Mouse (Mus musculus) midbrain, embryonic 14.5 days (tissue): ENCODE results near the gene Hsdl1. TPM values are rescaled to one million over a fixed set of nuclear protein-coding genes. Genes with fewer than 3 reads are reported as not detected.

Experiments
- ATAC-seq: fragments of 200-750 bp; cut with Nextera tagmentation; 2 replicates; pipeline ENCODE4 v1.8.0; 2017; ENCODE audit warnings: moderate number of reproducible peaks, moderate library complexity; ENCODE audit not compliant: low FRiP score, low TSS enrichment
- DNase-seq: peaks from one replicate; pipeline ENCODE4 v3.0.0-alpha.2; 2015
- H3K27ac ChIP-seq: fragments of 300-500 bp; sonication (generic); replicated peaks from 2 replicates; pipeline ENCODE4 v1.5.1; 2014; ENCODE audit warnings: mild to moderate bottlenecking, low read depth, low read length, moderate library complexity
- H3K27me3 ChIP-seq: fragments of 300-500 bp; sonication (generic); 2 replicates; pipeline ENCODE4 v1.6.1; 2014; ENCODE audit warnings: low read length, control low read depth, mixed read lengths; ENCODE audit not compliant: control insufficient read depth, insufficient read depth
- H3K36me3 ChIP-seq: fragments of 300-500 bp; sonication (generic); 2 replicates; pipeline ENCODE4 v1.6.1; 2014; ENCODE audit warnings: low read length, control low read depth; ENCODE audit not compliant: control insufficient read depth, insufficient read depth
- H3K4me1 ChIP-seq: fragments of 300-500 bp; sonication (generic); 2 replicates; pipeline ENCODE4 v1.6.1; 2014; ENCODE audit warnings: mild to moderate bottlenecking, antibody characterized with exemption, low read length, control low read depth; ENCODE audit not compliant: control insufficient read depth, insufficient read depth
- H3K4me2 ChIP-seq: fragments of 300-500 bp; sonication (generic); 2 replicates; pipeline ENCODE4 v1.6.1; 2014; ENCODE audit warnings: mild to moderate bottlenecking, low read length, moderate library complexity
- H3K4me3 ChIP-seq: fragments of 300-500 bp; sonication (generic); replicated peaks from 2 replicates; pipeline ENCODE4 v1.5.1; 2014; ENCODE audit warnings: low read depth, low read length
- H3K9ac ChIP-seq: fragments of 300-500 bp; sonication (generic); replicated peaks from 2 replicates; pipeline ENCODE4 v1.6.1; 2014; ENCODE audit warnings: mild to moderate bottlenecking, low read length, moderate library complexity
- H3K9me3 ChIP-seq: fragments of 300-500 bp; sonication (generic); 2 replicates; pipeline ENCODE4 v1.6.1; 2016; ENCODE audit warnings: low read length, control low read depth, mixed read lengths; ENCODE audit not compliant: control insufficient read depth
- WGBS: fragments of 180-500 bp; shearing (Covaris S2); extraction: QIAGEN DNeasy Blood & Tissue Kit; methylation state at CpG from one replicate; pipeline ENCODE4 v1.1.7; 2014; 5-methylcytosine and 5-hydroxymethylcytosine counted together
- polyA plus RNA-seq: library from polyadenylated mRNA; unstranded; fragments of >200 nt; fragmentation: Nextera tagmentation; extraction: Ambion mirVana; gene quantifications from 2 replicates; pipeline ENCODE4 v1.2.1, GENCODE M21; 2014

Gene Hsdl1
- polyA plus RNA-seq, 1 experiment from 2014 or later, result 204 TPM

DNA sequence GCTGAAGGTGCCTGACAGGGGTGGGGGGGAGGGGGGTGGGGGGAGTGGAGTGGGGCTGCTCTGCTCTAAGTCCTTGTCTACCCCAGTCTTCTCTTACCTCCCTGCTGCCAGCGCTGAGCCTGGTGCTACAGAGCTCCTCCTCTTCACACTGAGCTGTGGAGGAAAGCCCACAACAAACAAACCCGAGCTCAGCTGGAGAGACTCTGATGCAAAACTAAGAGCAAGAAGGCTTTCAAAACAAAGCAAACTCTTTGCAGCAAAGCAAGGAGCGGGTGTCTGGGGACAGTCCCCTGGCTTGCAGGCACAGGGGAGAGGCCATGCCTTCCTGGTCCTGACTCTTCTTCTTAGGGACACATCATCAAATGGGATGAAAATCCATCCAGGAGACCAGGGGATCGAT is 5.1 kb downstream of the Hsdl1 start:
- Histone ChIP-seq H3K9me3 (no peaks in the 10 kb centered on the region), H3K36me3 (peaks cover 30% of the 10 kb centered on the region), H3K27me3 (no peaks in the 10 kb centered on the region), H3K4me3 (no peak overlapping the region), H3K4me2 (no peak overlapping the region), H3K4me1 (peaks cover 11% of the 10 kb centered on the region), H3K9ac (no peak overlapping the region), H3K27ac (no peak overlapping the region)
- ATAC-seq, result no peak
- DNase-seq, result no peak
- 40% methylated on average over 4 of the region's 4 CpGs for WGBS

DNA sequence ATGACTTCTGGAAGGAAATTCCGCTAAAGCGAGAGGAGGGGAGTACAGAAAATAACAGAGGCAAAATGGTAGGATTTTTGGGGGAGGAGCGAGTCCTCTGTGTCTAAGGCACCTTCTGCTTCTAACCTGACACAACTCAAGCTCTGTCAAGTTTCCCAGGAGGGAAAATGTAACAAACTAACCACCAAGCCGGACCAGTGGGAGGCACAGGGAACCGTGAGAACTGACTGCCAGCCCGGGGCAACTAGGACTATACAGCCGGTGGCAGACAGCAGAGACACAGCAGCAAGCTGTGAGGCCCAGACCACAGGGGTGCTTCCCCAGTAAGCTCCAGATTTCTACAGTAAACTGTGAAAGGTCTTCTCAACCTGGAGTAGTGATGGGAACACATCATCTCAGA is 6.0 kb downstream of the Hsdl1 start:
- ATAC-seq, result no peak

DNA sequence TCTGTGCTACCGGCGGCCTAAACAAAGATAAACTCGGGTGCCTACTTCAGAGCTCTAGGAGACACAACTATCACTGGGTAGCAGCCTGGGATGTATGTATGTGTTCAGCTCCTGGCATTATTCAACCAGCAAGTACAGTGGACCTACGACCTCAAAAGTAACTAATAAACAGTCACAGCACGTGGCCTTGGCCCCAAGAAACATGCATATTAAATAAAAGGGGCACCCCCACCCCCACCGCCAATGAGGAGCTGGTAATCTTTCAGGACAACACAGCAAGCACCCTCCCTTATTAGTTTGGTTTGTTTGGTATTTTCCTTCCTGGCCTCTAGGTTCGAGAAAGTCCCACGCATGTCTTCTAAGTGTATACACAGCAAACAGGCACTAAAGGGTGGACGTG is 6.7 kb downstream of the Hsdl1 start:
- Histone ChIP-seq H3K4me2 (no peak overlapping the region), H3K27me3 (no peaks in the 10 kb centered on the region), H3K36me3 (peaks cover 46% of the 10 kb centered on the region), H3K9ac (no peak overlapping the region), H3K4me3 (no peak overlapping the region), H3K9me3 (no peaks in the 10 kb centered on the region), H3K4me1 (peaks cover 1% of the 10 kb centered on the region; the same call in 1 of the 2 replicates), H3K27ac (no peak overlapping the region)
- WGBS, result 90% methylated on average over 9 of the region's 9 CpGs
- DNase-seq, result no peak
- ATAC-seq, result no peak

More for the DNA sequence above, 6.0 kb downstream of the Hsdl1 start:
- WGBS, result 68% methylated on average over 7 of the region's 7 CpGs
- H3K4me1 ChIP-seq, result peaks cover 8% of the 10 kb centered on the region
- H3K4me2 ChIP-seq, result no peak overlapping the region
- no peak overlapping the region for H3K27ac ChIP-seq
- H3K36me3 ChIP-seq, result peaks cover 39% of the 10 kb centered on the region
- no peak overlapping the region for H3K4me3 ChIP-seq
- no peaks in the 10 kb centered on the region for H3K9me3 ChIP-seq
- DNase-seq, result no peak
- no peaks in the 10 kb centered on the region for H3K27me3 ChIP-seq
- H3K9ac ChIP-seq, result no peak overlapping the region

DNA sequence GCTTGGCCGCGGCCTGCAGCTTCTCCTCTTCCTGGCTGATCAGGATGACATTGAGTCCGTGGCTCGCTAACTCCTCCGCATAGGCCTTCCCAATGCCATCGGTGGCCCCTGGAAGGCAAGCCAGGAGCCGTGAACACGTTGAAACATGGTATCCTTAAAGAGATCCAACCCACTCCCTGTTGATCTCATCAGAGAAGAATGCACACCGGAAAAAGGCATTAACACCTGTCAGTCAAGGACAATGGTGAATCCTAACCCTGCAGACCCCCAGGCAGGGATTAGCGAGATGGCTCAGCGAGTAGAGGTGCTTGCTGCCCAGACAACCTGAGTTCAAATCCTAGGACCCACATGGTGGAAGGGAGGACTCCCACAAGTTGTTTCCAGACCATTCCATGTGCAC is 8.6 kb downstream of the Hsdl1 start:
- Histone ChIP-seq H3K4me3 (no peak overlapping the region), H3K4me2 (no peak overlapping the region), H3K9ac (no peak overlapping the region), H3K27me3 (no peaks in the 10 kb centered on the region), H3K27ac (no peak overlapping the region), H3K4me1 (no peaks in the 10 kb centered on the region), H3K9me3 (no peaks in the 10 kb centered on the region), H3K36me3 (peaks cover 60% of the 10 kb centered on the region)
- ATAC-seq, result no peak
- DNase-seq, result no peak
- WGBS, result 78% methylated on average over 11 of the region's 11 CpGs

DNA sequence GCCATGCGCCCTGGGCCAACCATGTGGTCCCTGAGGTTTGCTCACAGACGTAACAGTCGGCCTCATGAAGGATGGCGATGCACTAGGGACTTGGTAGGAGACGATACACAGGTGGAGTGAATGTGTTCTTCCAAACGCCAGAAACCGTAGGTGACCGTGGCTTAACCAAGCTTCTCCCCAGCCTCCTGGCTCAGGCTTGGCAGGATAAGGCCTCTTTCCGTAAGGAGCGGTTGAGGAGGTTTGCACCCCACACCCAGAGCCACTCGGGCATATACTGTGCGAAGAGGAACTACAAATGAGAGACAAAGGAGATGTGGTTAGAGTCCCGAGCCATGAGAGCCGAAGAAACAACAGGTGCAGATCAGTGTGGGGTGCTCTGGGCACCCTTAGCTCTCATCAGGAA is 11.1 kb downstream of the Hsdl1 start:
- WGBS, result 92% methylated on average over 14 of the region's 14 CpGs
- H3K36me3 ChIP-seq, result peaks cover 61% of the 10 kb centered on the region

DNA sequence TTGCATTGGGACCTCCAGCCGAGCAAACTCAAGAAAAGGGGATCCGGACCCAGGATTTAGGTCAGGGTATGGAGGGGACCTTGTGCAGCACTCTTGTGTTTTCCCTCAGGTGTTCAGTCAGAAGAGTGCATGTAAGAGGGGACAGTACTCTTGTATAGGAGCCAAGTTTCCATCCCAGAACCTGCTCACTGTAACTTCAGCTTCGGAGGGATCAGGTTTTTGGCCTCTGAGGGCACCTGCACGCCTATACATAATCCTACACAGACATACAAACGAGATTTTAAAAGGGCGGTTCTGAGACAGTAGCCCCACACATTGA is 15.6 kb downstream of the Hsdl1 start:
- no peak for DNase-seq
- no peak for ATAC-seq
- Histone ChIP-seq H3K27ac (peak overlapping the region; percentile 95), H3K9me3 (no peaks in the 10 kb centered on the region), H3K9ac (peak overlapping the region; percentile 46; the same call in 1 of the 2 replicates), H3K36me3 (peaks cover 30% of the 10 kb centered on the region), H3K27me3 (no peaks in the 10 kb centered on the region), H3K4me3 (peak overlapping the region; percentile 72; the same call in 1 of the 2 replicates), H3K4me1 (peaks cover 8% of the 10 kb centered on the region), H3K4me2 (peak overlapping the region; percentile 89)
- WGBS, result 91% methylated on average over 6 of the region's 6 CpGs

More for the DNA sequence above, 11.1 kb downstream of the Hsdl1 start:
- Histone ChIP-seq H3K27ac (no peak overlapping the region), H3K9ac (no peak overlapping the region), H3K27me3 (no peaks in the 10 kb centered on the region), H3K9me3 (no peaks in the 10 kb centered on the region), H3K4me3 (no peak overlapping the region), H3K4me2 (no peak overlapping the region), H3K4me1 (no peaks in the 10 kb centered on the region)
- ATAC-seq (no peak), DNase-seq (no peak)

DNA sequence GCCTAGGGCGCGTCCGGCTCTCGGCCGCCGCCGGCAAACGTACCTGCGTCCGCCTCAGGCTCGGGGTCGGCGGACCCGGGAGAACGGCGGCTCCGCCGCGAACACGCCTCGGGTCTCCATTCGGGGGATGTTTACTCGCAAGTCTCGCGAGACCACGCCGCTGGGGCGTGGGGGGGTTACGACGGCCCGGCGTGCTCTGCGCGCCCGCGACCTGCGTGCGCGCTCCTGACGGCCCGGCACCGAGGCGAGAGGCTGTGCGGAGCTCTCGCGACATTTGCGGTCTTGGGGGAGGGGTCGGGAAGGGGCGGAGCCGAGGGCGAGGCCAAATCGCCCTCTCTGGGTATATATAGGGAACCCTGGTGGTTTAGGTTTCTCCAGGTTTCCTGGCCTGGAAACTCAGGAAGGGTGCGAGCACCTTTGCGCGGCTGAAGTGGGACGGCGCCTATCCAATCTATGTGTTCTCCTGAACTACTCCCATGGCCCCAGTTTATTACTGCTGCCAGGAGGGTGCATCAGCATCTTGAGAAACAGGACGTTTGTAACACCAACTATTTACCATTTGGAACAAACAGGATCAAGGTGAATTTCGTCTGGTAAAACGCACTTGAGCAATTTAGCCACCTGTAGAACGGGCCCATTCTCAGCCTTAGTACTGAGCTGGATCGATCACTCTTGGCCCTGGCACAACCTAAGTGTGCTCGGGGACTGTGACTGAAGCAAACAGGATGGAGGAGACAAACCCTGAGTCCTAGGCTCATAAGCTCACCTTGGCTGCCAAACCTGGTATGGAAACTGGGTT is 16.2 kb downstream of the Hsdl1 start, which contains the start of gene Mbtps1:
Mbtps1 (minus strand) TSS at position 133 of the 799 bp plus-strand sequence.
- ATAC-seq (peak; percentile 97), DNase-seq (peak; percentile 100)
- WGBS, result 6% methylated on average over 63 of the region's 63 CpGs
- peak within 1 kb of the TSS; percentile 86 for H3K9ac ChIP-seq
- peak within 1 kb of the TSS; percentile 72 for H3K4me3 ChIP-seq
- H3K27me3 ChIP-seq, result no peaks in the 10 kb centered on the region
- H3K36me3 ChIP-seq, result peaks cover 24% of the 10 kb centered on the region
- peak within 1 kb of the TSS; percentile 89 for H3K4me2 ChIP-seq
- H3K4me1 ChIP-seq, result peaks cover 8% of the 10 kb centered on the region
- H3K27ac ChIP-seq, result peak within 1 kb of the TSS; percentile 95
- H3K9me3 ChIP-seq, result no peaks in the 10 kb centered on the region

DNA sequence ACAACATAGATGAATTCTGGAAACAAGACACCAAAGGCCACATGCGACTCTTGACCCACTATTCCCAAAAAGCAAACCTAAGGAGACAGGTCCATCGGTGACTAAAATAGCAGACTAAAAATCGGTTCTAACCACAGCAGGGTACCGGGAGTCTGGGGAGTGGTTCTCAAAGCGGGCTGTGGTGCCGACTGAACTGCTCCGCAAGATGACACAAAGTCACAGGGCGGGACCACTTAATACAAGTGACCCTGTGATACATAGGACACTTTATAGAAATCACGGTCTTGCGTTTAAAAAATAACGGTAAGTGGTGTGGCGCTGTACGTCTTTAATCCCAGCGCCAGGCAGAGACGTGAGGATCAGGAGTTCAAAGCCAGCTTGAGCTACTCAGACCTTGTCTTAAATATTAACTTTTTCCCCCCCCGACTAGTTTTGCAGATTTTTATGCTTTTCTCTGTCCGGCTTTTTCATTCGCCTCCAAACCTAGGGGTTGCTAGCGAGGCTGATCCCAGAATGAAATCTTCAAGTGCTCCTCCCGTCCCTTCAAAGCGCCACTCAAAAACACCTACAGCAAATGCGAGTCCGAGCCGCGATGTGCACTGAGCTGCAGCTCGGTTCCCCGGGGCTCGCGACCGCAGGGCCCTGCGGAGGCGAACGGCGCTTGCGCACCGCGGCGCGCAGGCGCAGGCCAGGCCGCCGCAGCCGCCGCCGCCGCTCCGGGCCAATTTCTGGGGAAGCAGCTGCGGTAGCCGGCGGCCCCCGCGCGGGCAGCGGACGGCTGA is 17.0 kb downstream of the Hsdl1 start:
- WGBS, result under 1% methylated on average over 55 of the region's 55 CpGs
- Histone ChIP-seq H3K4me2 (peak overlapping the region; percentile 89), H3K27ac (peak overlapping the region; percentile 95), H3K4me1 (peaks cover 8% of the 10 kb centered on the region), H3K4me3 (peak overlapping the region; percentile 72), H3K36me3 (peaks cover 16% of the 10 kb centered on the region), H3K27me3 (no peaks in the 10 kb centered on the region), H3K9ac (peak overlapping the region; percentile 86), H3K9me3 (no peaks in the 10 kb centered on the region)
- ATAC-seq (peak; percentile 93), DNase-seq (peak; percentile 93)
